Comparison of ENCODE assay signal across 16 mouse cellular contexts in the genomic region with DNA sequence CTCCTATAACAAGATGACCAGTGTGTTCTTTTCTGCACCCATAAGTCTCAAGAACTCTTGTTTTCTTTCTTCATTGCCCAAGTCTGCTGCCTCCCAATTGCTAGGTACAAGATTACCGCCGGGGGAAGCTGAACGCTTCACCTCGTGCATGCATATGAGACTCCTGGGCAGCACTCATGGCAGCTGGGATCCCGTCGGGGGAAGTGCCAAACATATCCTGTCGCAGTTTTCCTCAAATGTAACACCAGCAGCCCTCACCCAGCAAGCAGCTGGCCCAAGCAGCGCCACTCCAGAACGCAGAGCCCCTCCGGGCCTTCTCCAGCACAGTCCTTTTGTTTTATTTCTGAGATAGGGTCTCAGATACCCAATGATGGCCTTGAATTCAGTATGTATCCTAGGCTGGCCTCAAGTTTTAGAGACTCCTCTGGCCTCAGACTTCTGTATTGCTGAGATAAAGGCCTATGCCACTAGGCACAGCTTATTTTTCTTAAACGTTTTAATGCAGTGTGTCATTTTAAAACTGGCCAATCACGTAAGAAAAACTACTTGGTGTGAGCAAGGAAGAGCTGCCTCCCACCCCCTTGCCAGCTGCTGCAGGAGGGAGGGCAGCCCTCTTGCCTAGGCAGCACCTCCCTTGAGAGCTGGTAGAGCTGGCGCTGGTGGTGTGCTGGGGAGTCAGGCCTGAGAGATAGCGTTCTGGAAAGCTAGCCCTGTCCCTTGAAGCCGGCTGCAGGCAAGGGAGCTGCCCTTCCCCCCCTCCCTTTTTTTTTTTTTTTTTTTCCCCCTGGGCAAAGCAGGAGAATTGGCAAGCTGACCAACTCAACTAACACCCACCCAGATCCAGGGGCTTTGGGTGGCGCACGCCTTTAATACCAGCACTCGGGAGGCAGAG. TPM values are rescaled to one million over a fixed set of nuclear protein-coding genes. Genes with fewer than 3 reads are reported as not detected.
A peak's percentile ranks its signal among the peaks of the same experiment; 100 is the strongest.
DNase-seq lines count a peak whose midpoint lies in the region; ATAC-seq and TF ChIP-seq lines count a peak whose summit lies in the region.
"Had no signal": no experiment of that assay in that cellular context is flagged by ENCODE, and none has a peak within 500 bp of the region (broad histone marks: within the 10 kb centered on the region; RNA-seq: fewer than 3 reads in every experiment).

No protein-coding gene starts in this region.

- peak; percentile 55 for DNase-seq in adrenal gland, postnatal 14 days
- DNase-seq in adrenal gland, adult 8-10 months: no peak
- peak; percentile 17 for DNase-seq in left cerebral cortex, postnatal 4 days
- no peak for DNase-seq in left cerebral cortex, adult 11 months (ENCODE audit: low spot score)
- DNase-seq in MEL-GATA-1-ER (ENCODE audit: extremely low read depth, low read depth): peak; percentile 90
- peak; percentile 23 for DNase-seq in liver, postnatal 0 days
- no peak for DNase-seq in kidney, adult 8-10 months
- no peak for DNase-seq in B cell, adult 2 months

- peak overlapping the region; percentile 63 for H3K27ac ChIP-seq in liver, postnatal 0 days (ENCODE audit: low read depth)
- H3K27ac ChIP-seq: forebrain, embryonic 10.5 days; heart, embryonic 13.5 days; hindbrain, postnatal 0 days had no signal

- H3K4me3 ChIP-seq in liver, postnatal 0 days (ENCODE audit: low read depth, low read length): no peak overlapping the region
- H3K4me3 ChIP-seq: forebrain, embryonic 10.5 days; heart, embryonic 13.5 days; myocyte had no signal

- no peak overlapping the region for H3K4me2 ChIP-seq in liver, postnatal 0 days (ENCODE audit: low read depth, low read length)
- H3K4me2 ChIP-seq: heart, embryonic 13.5 days had no signal

- H3K4me1 ChIP-seq in liver, postnatal 0 days (ENCODE audit: insufficient read depth): peaks cover 11% of the 10 kb centered on the region

- intact Hi-C loops in left cerebral cortex, postnatal 4 days (cut with DNase I): no loop called here

- no peaks in the 10 kb centered on the region for H3K9me3 ChIP-seq in liver, postnatal 0 days (ENCODE audit: low read length)

- TF ChIP-seq EP300 in liver, postnatal 0 days (IDR thresholded peaks at IDR 0.05; ENCODE audit: low read depth): no peak

- TF ChIP-seq CTCF in liver, postnatal 0 days (IDR thresholded peaks at IDR 0.05; ENCODE audit: low read depth): no peak

- H3K9ac ChIP-seq in liver, postnatal 0 days (replicated peaks): no peak overlapping the region
- H3K9ac ChIP-seq: heart, embryonic 13.5 days had no signal

- H3K36me3 ChIP-seq in liver, postnatal 0 days (replicated peaks; ENCODE audit: insufficient read depth, low read length): no peaks in the 10 kb centered on the region
- H3K36me3 ChIP-seq: forebrain, embryonic 10.5 days; heart, embryonic 13.5 days had no signal

- no peak for ATAC-seq in liver, postnatal 0 days
- ATAC-seq: activated CD4-positive, CD25-positive, alpha-beta regulatory T cell, adult 4 months; hindbrain, postnatal 0 days had no signal

- H3K27me3 ChIP-seq in liver, postnatal 0 days (ENCODE audit: insufficient read depth, low read length): no peaks in the 10 kb centered on the region
- H3K27me3 ChIP-seq: heart, embryonic 13.5 days had no signal

- 64% methylated on average over 18 of the region's 18 CpGs for WGBS in liver, postnatal 0 days (ENCODE audit: insufficient replicate concordance)

RNA-seq across cellular contexts. Expression of a gene that starts 16.6 kb away (rescaled TPM):
- not detected in 2 replicates for total RNA-seq in adrenal gland, postnatal 14 days (2021)
- under 1 TPM in 2 of 4 experiments, not detected in 2; 0.13 to 0.14 TPM for total RNA-seq in adrenal gland, adult 8-10 months (2022)
- not detected for total RNA-seq in left cerebral cortex, postnatal 4 days (2021)
- not detected in 2 replicates for polyA plus RNA-seq in liver, postnatal 0 days (2015; fragmentation: Nextera tagmentation; extraction: Ambion mirVana)
- total RNA-seq: common myeloid progenitor, adult 5-6 weeks; hindbrain, postnatal 0 days; liver, adult 2 months had no signal
- polyA plus RNA-seq: activated CD4-positive, CD25-positive, alpha-beta regulatory T cell, adult 4 months; forebrain, embryonic 10.5 days; heart, embryonic 13.5 days; hindbrain, postnatal 0 days; liver, adult 2 months; myocyte; small intestine, adult 2 months had no signal

RNA-seq across cellular contexts. Expression of a gene that starts 33.9 kb away (rescaled TPM):
- 54.3 and 55.9 TPM in 2 replicates for total RNA-seq in adrenal gland, postnatal 14 days (2021)
- 10 to 100 TPM; 48.3 to 91.2 (median 68.8) TPM for total RNA-seq in adrenal gland, adult 8-10 months (2022)
- 100 to 1,000 TPM in 1 of 2 experiments, 10 to 100 TPM in 1; 89.2 to 101 TPM for total RNA-seq in left cerebral cortex, postnatal 4 days (2021)
- 3.7 and 4.1 TPM in 2 replicates for polyA plus RNA-seq in liver, postnatal 0 days (2015; fragmentation: Nextera tagmentation; extraction: Ambion mirVana)

Comparison
In these comparisons a context has a peak if more than half of its experiments do, and no peak if none do; other contexts are left out.
1. DNase-seq: peak in adrenal gland, postnatal 14 days (single experiment), left cerebral cortex, postnatal 4 days (single experiment), MEL-GATA-1-ER (single experiment) and liver, postnatal 0 days (single experiment); none in adrenal gland, adult 8-10 months (single experiment), left cerebral cortex, adult 11 months (single experiment), kidney, adult 8-10 months (0 of 2) and B cell, adult 2 months (0 of 2).